Mouse (Mus musculus): ENCODE measurements at regions not wholly inside any gene's neighbourhood (a gene's known extent, or its start where the extent isn't known, plus 50 kb on each side); places are given as distances from the start of the nearest gene placed in this dataset.

DNA sequence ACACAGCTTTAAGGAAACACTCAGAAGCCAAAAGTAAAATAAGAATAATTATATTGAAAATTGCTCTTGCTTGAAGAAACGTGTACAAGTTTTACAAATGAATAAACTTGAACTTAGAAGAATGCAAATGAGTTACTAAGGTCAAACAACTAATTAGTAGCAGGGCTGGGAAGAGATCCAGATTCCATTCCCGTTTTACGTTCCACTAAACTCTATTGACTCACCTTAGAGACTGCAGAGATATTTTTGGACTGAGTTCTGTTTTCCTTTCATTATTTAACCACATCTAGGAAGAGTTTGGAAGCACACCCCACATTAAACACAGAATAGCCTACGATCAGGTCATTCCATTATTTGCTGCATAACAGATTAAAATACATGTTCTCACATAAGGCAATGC, 1016.2 kb upstream of the B3galt2 start:
- TF ChIP-seq CTCF (IDR thresholded peaks at IDR 0.05 in 2 of 3, conservative IDR thresholded peaks at IDR 0.05 in 1 of 3; ENCODE audit: control insufficient read depth in 1 of 3, insufficient read depth in 1 of 3, low read depth in 2 of 3, low read length in 3 of 3, poor library complexity in 1 of 3, severe bottlenecking in 1 of 3) (no peak), CHD2 (IDR thresholded peaks at IDR 0.05; ENCODE audit: low read length) (no peak), EP300 (IDR thresholded peaks at IDR 0.05; ENCODE audit: low read depth in 1 of 2, low read length in 2 of 2) (no peak), MYB (IDR thresholded peaks at IDR 0.05; ENCODE audit: low read depth, low read length) (no peak), CHD1 (IDR thresholded peaks at IDR 0.05; ENCODE audit: low read depth, low read length) (no peak), NELFE (IDR thresholded peaks at IDR 0.05; ENCODE audit: low read depth, low read length) (no peak), SIN3A (IDR thresholded peaks at IDR 0.05; ENCODE audit: low read length) (no peak), E2F4 (IDR thresholded peaks at IDR 0.05; ENCODE audit: borderline replicate concordance, low read depth, low read length) (no peak), MAFK (IDR thresholded peaks at IDR 0.05; ENCODE audit: borderline replicate concordance, low read depth, low read length) (no peak), GATA1 (IDR thresholded peaks at IDR 0.05; ENCODE audit: low read depth, low read length) (no peak), POLR2A (IDR thresholded peaks at IDR 0.05; ENCODE audit: control insufficient read depth in 1 of 2, insufficient read depth in 1 of 2, low read depth in 1 of 2, low read length in 2 of 2, poor library complexity in 1 of 2) (no peak), ETS1 (IDR thresholded peaks at IDR 0.05; ENCODE audit: low read depth, low read length) (no peak)

Data from MEL (cell line).